Mouse (Mus musculus): ENCODE results near the gene Rab31. TPM values are rescaled to one million over a fixed set of nuclear protein-coding genes. Genes with fewer than 3 reads are reported as not detected.

Gene Rab31
- polyA plus RNA-seq, 1 experiment from 2014 or later: 6.9 TPM

- Histone ChIP-seq H3K9me3 (replicated peaks; ENCODE audit: control insufficient read depth, low read length) (no peaks in the 10 kb centered on the region; the same call in 1 of the 2 replicates), H3K4me1 (ENCODE audit: control insufficient read depth, low read depth, low read length) (no peaks in the 10 kb centered on the region), H3K27ac (ENCODE audit: low read length) (no peak overlapping the region), H3K4me2 (ENCODE audit: low read depth, low read length) (no peak overlapping the region), H3K4me3 (ENCODE audit: low read depth, low read length) (no peak overlapping the region), H3K9ac (ENCODE audit: low read depth, low read length) (no peak overlapping the region), H3K36me3 (ENCODE audit: control insufficient read depth, insufficient read depth) (no peaks in the 10 kb centered on the region), H3K27me3 (ENCODE audit: control insufficient read depth, insufficient read depth, low read depth, low read length) (no peaks in the 10 kb centered on the region)
- WGBS (ENCODE audit: insufficient replicate concordance): 61% methylated on average over 7 of the region's 7 CpGs
- no peak for ATAC-seq (ENCODE audit: low read depth)
Measured at GRCm38 (mm10) chr17:65749803-65750202, 22.7 kb downstream of the Rab31 start.

- Histone ChIP-seq H3K4me1 (ENCODE audit: control insufficient read depth, low read depth, low read length) (no peaks in the 10 kb centered on the region), H3K9me3 (replicated peaks; ENCODE audit: control insufficient read depth, low read length) (no peaks in the 10 kb centered on the region), H3K9ac (ENCODE audit: low read depth, low read length) (no peak overlapping the region), H3K27me3 (ENCODE audit: control insufficient read depth, insufficient read depth, low read depth, low read length) (no peaks in the 10 kb centered on the region), H3K36me3 (ENCODE audit: control insufficient read depth, insufficient read depth) (no peaks in the 10 kb centered on the region), H3K4me2 (ENCODE audit: low read depth, low read length) (no peak overlapping the region), H3K27ac (ENCODE audit: low read length) (no peak overlapping the region), H3K4me3 (ENCODE audit: low read depth, low read length) (no peak overlapping the region)
- WGBS (ENCODE audit: insufficient replicate concordance): 53% methylated on average over 6 of the region's 6 CpGs
- no peak for ATAC-seq (ENCODE audit: low read depth)
Measured at GRCm38 (mm10) chr17:65748997-65749396, 23.6 kb downstream of the Rab31 start.

GRCm38 (mm10) chr17:65746314-65746713 is 26.2 kb downstream of the Rab31 start:
- H3K4me3 ChIP-seq (ENCODE audit: low read depth, low read length): no peak overlapping the region
- no peak overlapping the region for H3K4me2 ChIP-seq (ENCODE audit: low read depth, low read length)
- H3K27ac ChIP-seq (ENCODE audit: low read length): no peak overlapping the region
- H3K27me3 ChIP-seq (ENCODE audit: control insufficient read depth, insufficient read depth, low read depth, low read length): no peaks in the 10 kb centered on the region
- H3K36me3 ChIP-seq (ENCODE audit: control insufficient read depth, insufficient read depth): no peaks in the 10 kb centered on the region
- no peaks in the 10 kb centered on the region for H3K4me1 ChIP-seq (ENCODE audit: control insufficient read depth, low read depth, low read length)
- WGBS (ENCODE audit: insufficient replicate concordance): 79% methylated on average over 6 of the region's 6 CpGs
- H3K9ac ChIP-seq (ENCODE audit: low read depth, low read length): no peak overlapping the region
- no peak for ATAC-seq (ENCODE audit: low read depth)
- no peaks in the 10 kb centered on the region for H3K9me3 ChIP-seq (replicated peaks; ENCODE audit: control insufficient read depth, low read length)

GRCm38 (mm10) chr17:65743664-65744330 is 28.8 kb downstream of the Rab31 start:
- Histone ChIP-seq H3K4me1 (ENCODE audit: control insufficient read depth, low read depth, low read length) (no peaks in the 10 kb centered on the region), H3K4me3 (ENCODE audit: low read depth, low read length) (no peak overlapping the region), H3K9me3 (replicated peaks; ENCODE audit: control insufficient read depth, low read length) (no peaks in the 10 kb centered on the region), H3K4me2 (ENCODE audit: low read depth, low read length) (no peak overlapping the region), H3K27ac (ENCODE audit: low read length) (no peak overlapping the region), H3K27me3 (ENCODE audit: control insufficient read depth, insufficient read depth, low read depth, low read length) (no peaks in the 10 kb centered on the region), H3K36me3 (ENCODE audit: control insufficient read depth, insufficient read depth) (no peaks in the 10 kb centered on the region), H3K9ac (ENCODE audit: low read depth, low read length) (no peak overlapping the region)
- ATAC-seq (ENCODE audit: low read depth): no peak
- WGBS (ENCODE audit: insufficient replicate concordance): 68% methylated on average over 11 of the region's 11 CpGs

GRCm38 (mm10) chr17:65742969-65743368 is 29.6 kb downstream of the Rab31 start:
- no peak overlapping the region for H3K27ac ChIP-seq (ENCODE audit: low read length)
- H3K4me1 ChIP-seq (ENCODE audit: control insufficient read depth, low read depth, low read length): no peaks in the 10 kb centered on the region
- no peaks in the 10 kb centered on the region for H3K36me3 ChIP-seq (ENCODE audit: control insufficient read depth, insufficient read depth)
- ATAC-seq (ENCODE audit: low read depth): no peak
- 69% methylated on average over 4 of the region's 4 CpGs for WGBS (ENCODE audit: insufficient replicate concordance)
- H3K9me3 ChIP-seq (replicated peaks; ENCODE audit: control insufficient read depth, low read length): no peaks in the 10 kb centered on the region
- H3K9ac ChIP-seq (ENCODE audit: low read depth, low read length): no peak overlapping the region
- no peaks in the 10 kb centered on the region for H3K27me3 ChIP-seq (ENCODE audit: control insufficient read depth, insufficient read depth, low read depth, low read length)
- H3K4me2 ChIP-seq (ENCODE audit: low read depth, low read length): no peak overlapping the region
- H3K4me3 ChIP-seq (ENCODE audit: low read depth, low read length): no peak overlapping the region

GRCm38 (mm10) chr17:65742245-65742905 is 30.2 kb downstream of the Rab31 start:
- H3K4me3 ChIP-seq (ENCODE audit: low read depth, low read length): no peak overlapping the region
- H3K4me1 ChIP-seq (ENCODE audit: control insufficient read depth, low read depth, low read length): no peaks in the 10 kb centered on the region
- H3K27ac ChIP-seq (ENCODE audit: low read length): no peak overlapping the region
- H3K27me3 ChIP-seq (ENCODE audit: control insufficient read depth, insufficient read depth, low read depth, low read length): no peaks in the 10 kb centered on the region
- H3K9me3 ChIP-seq (replicated peaks; ENCODE audit: control insufficient read depth, low read length): no peaks in the 10 kb centered on the region
- WGBS (ENCODE audit: insufficient replicate concordance): 78% methylated on average over 10 of the region's 10 CpGs
- H3K9ac ChIP-seq (ENCODE audit: low read depth, low read length): no peak overlapping the region
- ATAC-seq (ENCODE audit: low read depth): no peak
- H3K4me2 ChIP-seq (ENCODE audit: low read depth, low read length): no peak overlapping the region
- no peaks in the 10 kb centered on the region for H3K36me3 ChIP-seq (ENCODE audit: control insufficient read depth, insufficient read depth)

GRCm38 (mm10) chr17:65741565-65741964 is 31.0 kb downstream of the Rab31 start:
- H3K9me3 ChIP-seq (replicated peaks; ENCODE audit: control insufficient read depth, low read length): no peaks in the 10 kb centered on the region
- no peak overlapping the region for H3K4me2 ChIP-seq (ENCODE audit: low read depth, low read length)
- no peak overlapping the region for H3K9ac ChIP-seq (ENCODE audit: low read depth, low read length)
- WGBS (ENCODE audit: insufficient replicate concordance): 63% methylated on average over 4 of the region's 4 CpGs
- ATAC-seq (ENCODE audit: low read depth): no peak
- H3K4me3 ChIP-seq (ENCODE audit: low read depth, low read length): no peak overlapping the region
- no peaks in the 10 kb centered on the region for H3K27me3 ChIP-seq (ENCODE audit: control insufficient read depth, insufficient read depth, low read depth, low read length)
- H3K4me1 ChIP-seq (ENCODE audit: control insufficient read depth, low read depth, low read length): no peaks in the 10 kb centered on the region
- no peak overlapping the region for H3K27ac ChIP-seq (ENCODE audit: low read length)
- H3K36me3 ChIP-seq (ENCODE audit: control insufficient read depth, insufficient read depth): no peaks in the 10 kb centered on the region

GRCm38 (mm10) chr17:65739874-65740725 is 32.5 kb downstream of the Rab31 start:
- H3K9ac ChIP-seq (ENCODE audit: low read depth, low read length): no peak overlapping the region
- no peaks in the 10 kb centered on the region for H3K4me1 ChIP-seq (ENCODE audit: control insufficient read depth, low read depth, low read length)
- no peak overlapping the region for H3K4me3 ChIP-seq (ENCODE audit: low read depth, low read length)
- no peaks in the 10 kb centered on the region for H3K36me3 ChIP-seq (ENCODE audit: control insufficient read depth, insufficient read depth)
- no peak overlapping the region for H3K4me2 ChIP-seq (ENCODE audit: low read depth, low read length)
- no peak overlapping the region for H3K27ac ChIP-seq (ENCODE audit: low read length)
- 67% methylated on average over 15 of the region's 15 CpGs for WGBS (ENCODE audit: insufficient replicate concordance)
- H3K9me3 ChIP-seq (replicated peaks; ENCODE audit: control insufficient read depth, low read length): no peaks in the 10 kb centered on the region
- no peaks in the 10 kb centered on the region for H3K27me3 ChIP-seq (ENCODE audit: control insufficient read depth, insufficient read depth, low read depth, low read length)
- no peak for ATAC-seq (ENCODE audit: low read depth)

GRCm38 (mm10) chr17:65737622-65738021 is 34.9 kb downstream of the Rab31 start:
- ATAC-seq (ENCODE audit: low read depth): peak; percentile 27; the same call in 1 of the 2 replicates
- no peaks in the 10 kb centered on the region for H3K36me3 ChIP-seq (ENCODE audit: control insufficient read depth, insufficient read depth)
- no peak overlapping the region for H3K4me3 ChIP-seq (ENCODE audit: low read depth, low read length)
- H3K9me3 ChIP-seq (replicated peaks; ENCODE audit: control insufficient read depth, low read length): no peaks in the 10 kb centered on the region
- WGBS (ENCODE audit: insufficient replicate concordance): 53% methylated on average over 6 of the region's 6 CpGs
- no peak overlapping the region for H3K27ac ChIP-seq (ENCODE audit: low read length)
- H3K4me1 ChIP-seq (ENCODE audit: control insufficient read depth, low read depth, low read length): no peaks in the 10 kb centered on the region
- no peak overlapping the region for H3K9ac ChIP-seq (ENCODE audit: low read depth, low read length)
- no peaks in the 10 kb centered on the region for H3K27me3 ChIP-seq (ENCODE audit: control insufficient read depth, insufficient read depth, low read depth, low read length)
- H3K4me2 ChIP-seq (ENCODE audit: low read depth, low read length): no peak overlapping the region

All from liver, embryonic 16.5 days (tissue).